Mouse (Mus musculus) urinary bladder, adult 18-20 months (tissue): ENCODE measurements at regions not wholly inside any gene's neighbourhood (a gene's known extent, or its start where the extent isn't known, plus 50 kb on each side); places are given as distances from the start of the nearest gene placed in this dataset.

ENCODE experiments used
- DNase-seq, 2 experiments: peaks; one replicate each; pipeline ENCODE4 v3.0.0; 2022; ENCODE audit warnings: low spot score in 2 of 2, mixed read lengths in 2 of 2

DNA sequence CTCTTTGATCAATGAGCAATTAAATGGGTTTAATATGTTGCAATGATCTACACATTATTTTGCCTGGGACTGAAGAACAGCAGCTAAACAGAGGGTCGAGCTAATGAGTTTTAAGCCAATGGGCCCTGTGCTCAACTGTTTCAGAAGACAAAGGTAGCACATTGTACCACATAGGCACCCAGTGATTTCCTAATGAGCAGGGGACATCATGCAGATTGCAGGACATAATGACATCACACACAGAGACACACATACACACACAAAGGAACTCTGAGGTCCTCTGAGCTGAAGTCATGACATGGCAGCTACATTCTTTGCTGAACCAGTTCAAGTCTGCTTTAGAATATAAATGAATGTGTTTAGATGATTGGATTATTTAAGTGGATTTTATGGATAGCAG is 71.9 kb downstream of the Zfp330 start:
- DNase-seq, result no peak

DNA sequence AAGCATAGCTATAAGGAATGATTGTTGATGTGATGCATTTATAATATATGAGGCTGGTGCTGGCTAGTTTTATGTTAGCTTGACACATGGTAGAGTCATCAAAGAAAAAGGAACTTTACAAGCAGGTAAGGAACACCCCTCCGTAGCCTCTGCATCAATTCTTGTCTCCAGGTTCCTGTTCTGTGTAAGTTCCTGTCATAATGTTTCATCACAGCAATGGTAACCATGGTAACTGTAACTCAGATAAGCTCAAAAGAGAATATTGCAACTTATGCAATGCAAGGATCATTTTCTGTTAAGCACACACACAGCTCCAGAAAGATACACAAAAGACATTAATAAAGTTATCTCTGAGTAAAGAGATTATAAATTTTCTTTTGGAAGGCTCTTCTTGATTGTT is 73.5 kb downstream of the Zfp330 start:
- no peak for DNase-seq

DNA sequence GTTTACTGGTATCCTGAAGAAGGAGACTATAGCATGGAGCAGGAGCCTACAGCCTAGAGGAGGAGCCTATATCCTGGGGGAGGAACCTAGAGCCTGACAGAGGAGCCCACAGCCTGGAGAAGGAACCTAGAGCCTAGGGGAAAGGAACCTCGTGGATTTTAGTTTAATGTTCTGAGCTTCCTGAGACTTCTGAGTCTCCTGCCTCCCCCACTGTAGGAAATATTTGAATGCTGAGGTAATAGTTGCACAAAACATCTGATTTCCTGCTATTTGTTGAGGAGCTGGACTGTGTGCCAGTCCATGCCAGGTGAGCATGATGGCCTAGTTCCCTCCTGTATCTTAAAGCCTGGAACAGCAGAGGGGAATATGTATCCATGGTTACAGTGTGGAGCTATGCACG is 74.7 kb downstream of the Zfp330 start:
- DNase-seq, result no peak

DNA sequence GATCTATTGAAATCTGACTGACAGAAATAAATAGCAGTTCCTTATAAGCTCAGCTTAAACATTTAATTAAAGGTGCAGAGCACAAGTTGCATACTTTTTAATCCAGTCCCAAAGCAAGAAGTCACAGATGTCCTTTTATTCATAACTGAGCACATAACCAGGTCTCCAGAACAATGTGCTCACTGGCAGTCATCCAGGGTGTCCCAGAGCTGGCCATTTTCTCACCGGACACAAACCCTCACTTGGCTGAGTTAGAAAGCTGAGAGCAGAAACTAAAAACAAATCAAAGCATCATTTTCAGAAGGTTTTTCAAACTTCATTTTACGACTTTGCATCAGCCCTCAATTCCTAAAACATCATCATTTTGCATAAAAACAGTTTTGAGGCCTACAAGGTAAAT is 75.9 kb downstream of the Zfp330 start:
- DNase-seq, result no peak

DNA sequence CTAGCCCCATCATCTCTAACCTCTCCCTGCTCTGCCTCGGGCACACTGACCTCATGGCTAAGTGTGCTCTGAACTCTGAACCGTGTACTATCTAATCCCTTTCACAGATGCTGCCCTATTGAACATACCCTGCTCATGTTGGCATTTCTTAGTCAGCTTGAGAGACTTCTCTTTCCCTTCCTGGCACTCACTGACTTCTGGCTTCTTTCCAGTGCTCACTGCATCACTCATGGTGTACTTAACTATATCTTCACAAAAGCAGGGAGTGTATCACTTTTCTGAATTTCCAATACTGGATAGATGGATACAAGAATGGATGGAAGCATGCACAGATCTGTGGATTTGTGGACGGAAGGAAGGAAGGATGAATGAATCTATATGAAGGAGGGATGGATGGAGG is 80.9 kb downstream of the Zfp330 start:
- no peak for DNase-seq

DNA sequence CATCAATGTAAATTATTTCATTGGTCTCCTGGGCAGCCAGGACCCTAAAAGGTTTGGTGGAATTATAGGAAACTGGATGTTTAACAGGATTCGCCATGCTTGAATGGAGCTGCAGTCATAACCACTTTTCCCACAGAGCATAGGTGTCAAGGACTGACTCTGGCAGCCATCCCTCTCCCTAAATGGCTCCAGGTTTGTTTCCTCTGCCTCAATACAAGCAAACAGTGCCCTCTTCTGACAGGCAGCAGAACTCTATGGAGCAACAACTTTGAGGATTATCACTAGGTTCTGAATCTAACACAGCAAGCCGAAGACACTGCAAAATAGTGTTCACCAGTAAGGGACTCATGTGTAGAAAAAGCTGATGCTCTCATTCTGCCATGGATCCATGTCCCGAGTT is 84.6 kb downstream of the Zfp330 start:
- peak; percentile 4 to 7 for DNase-seq

DNA sequence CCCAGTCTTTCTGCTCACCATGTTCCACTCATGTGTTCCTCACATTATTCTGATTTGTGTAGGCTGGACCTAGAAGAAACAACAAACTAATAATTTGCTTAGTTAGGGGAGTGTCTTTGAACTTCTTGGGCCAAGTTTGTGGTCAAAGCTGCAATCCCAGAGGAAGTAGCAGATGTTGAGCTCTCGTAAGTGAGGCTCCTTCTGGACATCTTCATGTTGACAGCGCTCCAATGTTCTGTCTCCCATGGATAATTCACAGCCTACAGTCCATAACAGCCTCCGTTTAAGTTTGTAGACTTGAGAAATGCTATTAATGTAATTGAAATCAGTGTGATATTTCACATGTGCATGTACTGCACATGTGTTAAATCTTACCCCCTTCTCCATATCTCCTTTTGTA is 88.0 kb downstream of the Zfp330 start:
- DNase-seq, result no peak

DNA sequence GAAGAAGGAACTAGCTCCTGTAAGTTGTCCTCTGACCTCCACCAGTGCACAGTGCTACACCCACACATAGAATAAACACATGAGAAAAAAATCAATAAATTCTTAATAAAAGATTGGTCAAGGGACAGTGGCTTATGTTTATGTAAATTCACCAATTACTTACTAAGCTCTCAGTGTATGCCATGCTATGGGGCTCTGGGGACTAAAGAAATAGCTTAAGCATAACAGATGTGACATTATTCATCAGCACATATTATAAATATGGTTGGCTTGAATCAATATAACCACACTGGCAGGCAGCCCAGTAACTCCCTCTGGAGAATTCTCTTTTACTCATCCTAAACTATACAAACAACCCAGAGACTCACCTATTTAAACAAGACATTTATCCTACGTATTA is 95.2 kb downstream of the Zfp330 start:
- no peak for DNase-seq

DNA sequence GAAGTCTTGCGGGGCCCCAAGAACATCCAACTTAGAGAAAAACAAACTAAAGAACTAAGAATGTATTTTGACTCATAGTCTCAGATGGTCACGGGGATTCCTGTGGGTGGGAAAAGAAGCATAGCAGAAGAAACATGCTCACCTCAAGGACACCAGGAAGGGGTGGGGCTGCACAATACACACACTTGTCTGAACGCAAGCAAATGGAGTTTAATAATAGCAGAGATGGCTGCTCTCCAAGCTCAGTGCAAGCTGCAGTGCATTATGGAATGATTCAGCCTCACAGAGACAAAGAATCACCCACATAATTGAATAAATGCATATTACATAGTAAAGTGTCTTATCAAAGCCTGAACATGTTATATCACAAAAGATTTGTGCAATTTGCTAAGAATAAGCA is 96.2 kb downstream of the Zfp330 start:
- no peak for DNase-seq

DNA sequence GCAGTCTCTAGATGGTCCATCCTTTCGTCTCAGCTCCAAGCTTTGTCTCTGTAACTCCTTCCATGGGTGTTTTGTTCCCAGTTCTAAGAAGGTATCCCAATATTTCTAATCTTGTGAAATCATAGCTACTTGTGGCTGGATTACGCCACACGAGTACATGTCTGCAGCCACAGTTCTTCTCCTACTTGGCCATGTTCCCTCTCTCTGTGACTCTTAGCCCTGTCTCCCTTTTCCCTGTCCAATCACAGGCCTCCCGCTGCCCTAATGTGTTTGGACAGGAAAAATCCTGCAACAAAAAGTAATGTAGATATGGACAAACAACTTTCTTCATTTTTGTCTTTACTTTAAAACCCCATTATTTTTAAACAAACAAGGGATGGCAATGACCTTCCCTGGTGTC is 104.7 kb downstream of the Zfp330 start:
- no peak for DNase-seq

DNA sequence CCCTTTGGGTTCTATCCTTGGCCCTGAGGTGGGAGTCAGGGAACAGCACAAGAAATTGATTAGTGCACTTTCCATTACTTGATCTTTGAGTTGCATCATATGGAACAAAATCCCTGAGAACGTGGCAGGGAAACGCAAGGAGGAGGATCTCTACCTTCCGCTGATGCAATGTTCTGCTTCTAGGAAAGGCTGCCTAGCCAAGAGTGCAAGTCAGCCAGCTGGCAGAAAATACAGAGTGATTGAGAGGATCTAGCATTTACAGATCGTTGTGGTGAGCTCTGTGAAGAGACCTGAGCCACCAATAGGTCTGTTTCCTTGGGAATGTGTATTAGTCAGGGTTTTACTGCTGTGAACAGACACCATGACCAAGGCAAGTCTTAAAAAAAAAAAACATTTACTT is 108.8 kb downstream of the Zfp330 start:
- no peak for DNase-seq

DNA sequence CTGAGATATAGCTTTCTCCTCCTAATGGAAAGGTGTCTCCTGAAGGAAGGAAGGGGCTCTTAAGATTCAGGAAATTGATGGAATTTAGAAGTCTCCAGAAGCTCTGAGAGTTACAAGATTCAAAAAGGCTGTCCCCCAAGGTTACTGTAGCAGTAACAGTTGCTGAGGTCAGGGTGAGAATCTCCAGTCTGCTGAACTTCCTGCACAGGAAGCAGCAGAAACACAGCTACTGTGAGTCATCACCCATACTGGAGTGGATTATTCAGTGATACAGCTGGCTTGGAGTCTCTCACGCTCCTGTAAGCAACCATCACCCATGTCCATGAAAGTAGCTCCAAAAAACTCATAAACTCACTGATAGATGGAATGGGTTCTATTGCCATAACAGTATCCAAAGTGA is 133.5 kb downstream of the Zfp330 start:
- DNase-seq, result no peak

DNA sequence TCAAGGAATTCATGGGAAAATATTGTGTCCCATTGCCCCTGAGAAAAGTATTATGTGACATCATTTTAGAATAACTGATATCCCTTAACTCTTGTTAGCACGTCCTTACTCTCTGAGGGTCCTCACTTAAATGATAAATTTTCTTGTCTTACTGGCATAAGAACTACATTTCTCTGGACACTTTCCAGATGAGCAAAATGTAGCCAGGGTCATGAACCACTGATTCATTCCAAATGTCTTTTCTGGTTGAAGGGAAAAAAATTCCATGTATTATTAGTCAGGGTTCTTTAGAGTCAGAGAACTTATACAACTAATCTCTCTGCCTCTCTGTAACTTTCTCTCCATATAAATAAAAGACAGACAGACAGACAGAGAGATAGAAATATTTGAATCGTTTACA is 143.5 kb downstream of the Zfp330 start:
- DNase-seq, result no peak

DNA sequence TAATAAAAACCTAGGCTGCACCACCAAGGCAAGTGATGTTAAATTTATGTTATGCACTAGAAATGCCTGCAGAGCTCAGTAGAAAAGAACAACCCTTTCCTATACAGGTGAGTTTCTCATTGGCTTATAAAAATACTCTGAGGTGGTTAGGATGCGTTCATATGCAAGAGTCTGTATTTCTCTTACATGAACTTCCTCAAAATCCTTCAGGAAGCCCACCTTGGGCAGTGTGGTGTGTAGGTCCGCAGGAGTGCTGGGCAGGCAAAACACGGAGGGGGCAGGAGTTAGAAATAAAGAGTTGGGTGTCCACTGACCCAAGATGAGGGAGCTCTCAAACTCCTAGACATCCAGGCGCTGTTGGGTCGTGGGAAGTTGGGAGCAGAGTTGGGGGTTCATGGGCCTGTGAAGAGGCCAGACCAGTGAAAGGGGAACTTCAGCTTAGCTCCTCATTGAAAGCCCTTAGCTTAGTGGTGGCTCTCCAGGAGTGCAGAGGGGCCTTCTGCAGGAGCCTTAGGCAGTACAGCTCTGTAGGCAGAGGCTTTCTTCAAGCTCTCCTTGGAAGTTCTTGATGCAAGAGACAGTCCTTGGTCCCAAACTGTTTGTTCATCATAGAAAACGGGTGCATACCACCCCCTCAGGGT is 150.0 kb downstream of the Zfp330 start:
- DNase-seq, result no peak

DNA sequence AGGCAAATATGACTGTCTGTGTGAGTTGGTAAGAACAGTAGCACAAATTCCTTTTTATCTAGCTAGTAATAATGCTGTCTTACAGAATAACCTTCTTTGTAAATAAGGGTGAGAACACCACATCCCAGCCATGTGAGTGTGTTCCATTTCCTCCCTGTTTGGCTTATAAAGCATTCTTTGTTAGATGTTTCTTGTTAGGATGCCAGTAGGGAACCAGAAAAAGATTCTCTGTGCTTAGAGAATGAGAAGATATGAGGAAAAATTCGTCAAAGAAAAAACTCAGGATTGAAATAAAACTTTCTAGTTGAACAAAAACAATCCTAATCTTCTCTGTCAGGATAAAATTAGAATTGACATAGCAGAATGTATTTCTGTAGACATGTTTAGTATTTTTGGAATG is 155.3 kb downstream of the Zfp330 start:
- no peak for DNase-seq

DNA sequence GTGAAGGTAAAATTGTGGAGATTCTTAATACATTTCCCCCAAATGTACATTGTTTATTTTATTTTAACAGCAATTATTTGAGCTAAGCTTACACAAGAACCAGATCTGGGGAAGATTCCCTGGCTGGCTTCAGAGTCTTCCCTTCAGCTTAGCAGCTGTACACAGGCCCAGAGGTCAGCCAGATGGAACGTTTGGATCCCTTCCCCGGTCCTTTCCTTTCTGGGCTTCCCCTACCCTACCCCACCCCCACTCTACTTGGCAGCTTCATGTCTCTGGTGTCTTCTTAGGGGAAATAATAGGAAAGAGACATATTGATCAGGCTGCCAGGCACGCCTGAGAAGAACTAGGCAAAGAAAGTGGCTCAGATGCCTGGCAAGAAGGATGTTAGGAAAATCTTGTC is 172.4 kb downstream of the Zfp330 start:
- DNase-seq, result peak in 1 of 2 experiments; percentile 22

DNA sequence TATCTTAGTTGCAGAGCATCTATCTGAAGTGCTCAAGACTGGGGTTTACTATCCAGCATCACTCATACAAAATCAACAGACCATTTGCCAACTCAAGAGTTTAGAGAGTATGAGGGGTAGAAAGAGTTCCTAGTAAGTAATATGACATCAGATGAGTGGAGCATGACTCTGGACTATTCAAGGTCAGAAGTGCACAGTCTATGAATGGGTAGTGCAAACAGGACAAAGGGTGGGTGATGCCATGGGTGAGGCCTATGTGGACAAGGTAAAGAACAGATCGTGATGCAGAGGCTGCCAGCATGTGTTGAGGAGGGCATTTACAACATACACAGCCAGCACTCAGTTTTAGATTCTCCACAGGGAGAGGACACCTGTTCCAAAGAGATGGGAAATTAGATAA is 170.4 kb upstream of the Il15 start:
- DNase-seq, result no peak

DNA sequence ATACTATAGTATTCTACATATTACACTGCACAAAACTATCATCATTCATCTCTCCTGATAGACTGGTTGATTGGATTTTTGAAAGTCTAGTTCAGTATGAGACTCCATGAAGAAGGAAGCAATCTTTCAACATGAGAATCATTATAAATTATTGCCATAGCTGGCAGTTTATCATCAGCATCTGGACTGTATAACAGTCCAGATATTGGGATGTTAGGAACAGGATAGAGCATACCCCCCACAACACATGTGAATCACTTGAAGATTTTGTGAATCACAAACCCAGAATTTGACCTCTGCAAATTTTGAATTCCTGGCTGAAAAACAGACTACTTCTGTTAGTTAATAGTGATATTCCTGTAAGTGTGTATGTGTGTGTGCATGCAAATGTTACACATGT is 135.1 kb upstream of the Il15 start:
- no peak for DNase-seq

DNA sequence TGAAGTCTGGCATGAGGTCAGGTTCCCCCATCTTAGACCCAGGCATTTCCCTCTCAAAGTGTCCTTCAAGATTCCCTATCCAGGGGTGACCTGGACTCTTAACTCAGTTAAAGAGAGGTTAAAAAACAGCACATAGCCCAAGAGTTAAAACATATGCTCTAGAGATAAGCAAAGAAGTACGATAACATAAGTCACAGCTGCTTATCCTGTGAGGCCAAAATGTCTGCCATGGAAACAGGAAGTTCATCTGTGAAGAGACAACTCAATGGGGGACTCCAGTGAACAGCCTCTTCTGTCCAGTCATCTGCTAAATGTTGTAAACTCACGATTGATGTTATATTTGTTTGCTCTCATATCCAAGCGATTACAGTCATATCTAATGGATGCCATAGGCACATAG is 126.1 kb upstream of the Il15 start:
- no peak for DNase-seq

DNA sequence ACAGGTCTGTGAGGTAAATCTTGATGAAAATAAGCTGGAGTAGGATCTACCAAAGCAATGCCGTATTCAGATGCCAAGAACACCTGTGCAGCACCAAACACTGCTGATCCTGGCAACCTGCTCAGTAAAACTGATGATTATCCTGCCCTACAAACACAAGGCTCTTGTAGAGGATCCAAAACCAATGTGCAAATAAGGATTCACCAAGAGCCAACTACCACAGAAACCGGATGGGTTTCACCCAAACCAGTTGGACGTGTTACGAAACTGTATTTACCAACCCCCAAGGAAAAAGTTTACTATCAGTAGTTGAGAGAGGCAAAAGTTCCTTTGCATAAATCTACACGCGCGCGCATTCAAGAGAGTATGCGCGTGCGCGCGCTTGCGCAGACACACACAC is 120.8 kb upstream of the Il15 start:
- peak; percentile 16 to 17 for DNase-seq

DNA sequence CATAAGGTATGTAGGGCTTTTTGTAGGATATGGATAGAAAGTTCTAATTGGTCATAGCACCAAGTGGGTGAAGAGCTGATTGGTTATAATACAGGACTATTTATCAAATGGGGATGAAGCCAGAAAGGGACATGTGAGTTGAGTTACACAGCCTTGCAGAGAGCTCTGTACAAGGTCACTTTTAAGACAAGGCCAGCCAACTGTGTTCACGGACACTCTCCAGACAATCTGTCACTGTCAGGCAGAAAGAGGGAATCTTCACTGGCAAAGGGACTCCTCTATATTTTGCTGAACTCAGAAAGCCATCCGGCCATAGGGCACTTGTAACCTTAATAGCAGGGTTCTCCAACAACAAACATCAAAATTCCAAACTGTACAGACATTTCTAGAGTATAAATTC is 95.5 kb upstream of the Il15 start:
- no peak for DNase-seq

DNA sequence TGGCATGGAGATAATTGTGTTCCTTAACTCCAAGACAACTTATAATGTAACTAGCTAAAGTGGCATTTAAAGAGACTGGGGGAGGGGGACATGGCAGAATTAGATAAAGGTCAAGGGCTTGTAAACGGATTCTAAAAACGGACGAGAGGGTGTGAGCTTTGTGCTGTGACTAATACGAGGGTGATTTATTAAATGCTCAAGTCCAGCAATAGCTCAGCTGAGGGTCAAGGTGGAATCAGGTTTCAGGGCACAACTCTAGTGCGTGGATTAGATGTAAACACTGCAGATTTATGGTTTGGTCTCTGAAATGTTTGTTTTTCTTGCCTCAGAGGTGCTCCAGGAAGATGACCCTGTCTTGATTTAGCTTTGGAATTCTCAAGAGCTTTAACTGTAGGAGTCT is 74.8 kb upstream of the Il15 start:
- DNase-seq, result no peak

DNA sequence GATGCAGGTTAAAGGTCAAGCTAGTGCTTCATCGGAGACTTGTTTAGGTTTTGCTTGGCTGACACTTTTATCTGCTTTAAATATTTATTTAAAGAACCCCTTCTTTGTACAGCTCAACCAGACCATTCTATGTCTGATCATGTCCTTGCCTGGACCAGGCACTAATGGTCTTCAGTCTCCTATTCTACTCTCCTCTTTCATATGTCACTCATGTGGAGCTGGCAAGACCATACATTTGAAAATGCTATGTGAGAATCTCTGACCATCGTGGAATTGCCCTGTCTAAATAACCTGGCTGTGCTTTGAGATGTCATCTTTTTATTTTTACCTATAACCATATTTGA is 74.4 kb upstream of the Il15 start:
- no peak for DNase-seq

DNA sequence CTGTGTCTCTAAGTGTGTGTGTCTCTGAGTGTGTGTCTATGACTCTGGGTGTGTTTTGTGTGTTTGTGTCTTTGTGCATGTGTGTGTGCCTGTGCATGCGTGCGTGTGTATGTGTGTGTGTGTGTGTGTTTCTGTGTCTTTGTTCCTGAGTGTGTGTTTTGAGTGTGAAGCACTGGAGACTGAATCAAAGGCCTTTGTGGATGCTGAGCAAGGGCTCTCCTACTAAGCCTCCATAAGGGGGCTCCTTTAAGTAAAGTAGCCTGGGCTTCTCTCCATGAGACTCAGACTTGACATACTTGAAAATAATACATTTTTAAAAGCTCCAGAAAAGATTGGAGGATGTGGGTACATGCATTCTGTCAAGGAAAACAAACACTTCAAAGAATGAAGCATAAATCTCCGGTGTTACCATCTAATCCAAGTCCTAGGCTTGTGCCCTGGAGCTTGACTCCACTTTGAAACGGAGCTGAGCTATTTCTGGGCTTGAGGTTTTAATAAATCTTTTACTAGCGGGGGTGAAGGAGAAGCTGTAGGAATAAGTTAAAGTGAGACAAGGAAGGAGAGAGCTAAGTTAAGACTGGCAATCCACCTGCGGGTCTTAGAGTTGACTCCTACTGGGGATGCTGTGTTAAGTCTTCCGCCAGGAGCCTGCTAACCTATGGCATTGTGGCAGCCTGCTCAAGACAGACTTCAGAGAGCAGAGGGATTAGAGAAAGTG is 73.8 kb upstream of the Il15 start:
- no peak for DNase-seq
